Mouse (Mus musculus) heart, adult 2 months (tissue): ENCODE measurements around the gene Pkn1.

Experiments
- CTCF ChIP-seq: fragments of 200-600 bp; IDR thresholded peaks from 2 replicates; pipeline ENCODE4 v1.8.1; 2022; ENCODE audit warnings: antibody characterized with exemption, mild to moderate bottlenecking, moderate library complexity
- EP300 ChIP-seq: fragments of 200-500 bp; IDR thresholded peaks from 2 replicates; pipeline ENCODE4 v1.6.1; 2011; ENCODE audit warnings: low read depth, low read length, control low read depth; ENCODE audit not compliant: insufficient read depth
- POLR2A ChIP-seq: fragments of 200-500 bp; IDR thresholded peaks from 2 replicates; pipeline ENCODE4 v1.6.1; 2011; ENCODE audit warnings: mild to moderate bottlenecking, low read depth, low read length, control low read depth; ENCODE audit not compliant: insufficient read depth

DNA sequence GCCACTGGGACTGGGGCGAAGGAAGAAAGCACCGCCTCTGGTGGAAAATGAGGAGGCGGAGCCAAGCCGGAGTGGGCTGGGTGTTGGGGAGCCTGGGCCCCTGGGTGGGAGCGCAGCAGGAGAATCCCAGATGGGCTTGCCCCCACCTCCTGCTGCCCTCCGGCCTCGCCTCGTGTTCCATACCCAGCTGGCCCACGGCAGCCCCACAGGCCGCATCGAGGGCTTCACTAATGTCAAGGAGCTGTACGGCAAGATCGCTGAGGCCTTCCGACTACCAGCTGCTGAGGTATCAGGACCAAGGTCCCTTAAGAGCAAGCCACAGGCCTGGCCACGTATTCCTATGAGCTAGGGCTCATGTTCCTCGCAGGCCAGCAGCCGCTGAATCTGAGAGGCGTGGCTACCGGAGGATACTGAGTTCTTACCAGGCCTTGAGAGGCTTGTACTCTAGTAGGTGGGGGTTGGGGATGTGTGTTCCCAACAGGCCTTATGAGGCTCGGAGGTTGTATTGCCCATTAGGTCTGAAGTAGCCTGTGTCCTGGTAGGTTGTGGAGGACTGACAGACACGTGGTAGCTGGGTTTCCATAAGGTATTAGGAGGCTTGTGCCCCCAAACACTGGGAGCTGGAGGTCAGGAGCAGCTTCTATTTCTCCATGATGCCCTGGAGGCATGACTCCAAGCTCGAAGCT, 37.8 kb downstream of the Pkn1 start:
- TF ChIP-seq CTCF: no peak
- no peak for TF ChIP-seq EP300
- TF ChIP-seq POLR2A: no peak
